ENCODE assay signal across 8 mouse cellular contexts in the genomic region with DNA sequence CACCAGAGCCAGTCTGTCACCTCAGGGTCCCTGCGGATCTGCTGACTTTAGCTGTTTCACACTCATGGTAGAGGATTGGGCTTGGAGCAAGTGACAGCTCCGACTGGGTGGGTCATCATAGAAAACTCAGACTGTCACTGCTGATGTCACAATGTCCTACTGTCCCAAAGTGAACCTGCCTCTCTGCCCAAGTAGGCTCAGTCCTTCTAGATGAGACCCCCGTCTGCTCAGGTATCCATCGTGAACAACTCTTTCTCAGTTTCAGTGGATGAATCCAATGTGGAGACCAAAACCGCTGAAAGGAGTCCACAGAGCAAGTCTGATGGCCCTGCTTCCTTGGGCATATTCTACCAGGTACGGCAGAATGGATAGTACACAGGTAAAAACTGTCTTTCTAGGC. TPM values are rescaled to one million over a fixed set of nuclear protein-coding genes. Genes with fewer than 3 reads are reported as not detected.
DNase-seq lines count a peak whose midpoint lies in the region; ATAC-seq and TF ChIP-seq lines count a peak whose summit lies in the region.

A gene (minus strand): TSS at position 101 of the 400 bp plus-strand sequence.

- no peak within 1 kb of the TSS for H3K9ac ChIP-seq in heart, embryonic 13.5 days

- WGBS in embryonic facial prominence, embryonic 10.5 days = 93% methylated on average over 6 of the region's 6 CpGs
- WGBS in heart, embryonic 13.5 days = 88% methylated on average over 6 of the region's 6 CpGs

- no peak within 1 kb of the TSS for H3K4me2 ChIP-seq in heart, embryonic 13.5 days
- no peak within 1 kb of the TSS for H3K4me2 ChIP-seq in myocyte (ENCODE audit: low read depth)

- no peak within 1 kb of the TSS for H3K27ac ChIP-seq in embryonic facial prominence, embryonic 10.5 days (replicated peaks)
- no peak within 1 kb of the TSS for H3K27ac ChIP-seq in heart, embryonic 13.5 days (replicated peaks)

- no peaks in the 10 kb centered on the region for H3K27me3 ChIP-seq in embryonic facial prominence, embryonic 10.5 days (replicated peaks; ENCODE audit: low read depth, poor library complexity, severe bottlenecking)
- H3K27me3 ChIP-seq in heart, embryonic 13.5 days (replicated peaks) = no peaks in the 10 kb centered on the region
- H3K27me3 ChIP-seq in myocyte (ENCODE audit: control insufficient read depth, insufficient read depth, insufficient read length) = no peaks in the 10 kb centered on the region

- DNase-seq in layer of hippocampus, adult 8-10 months (ENCODE audit: low spot score in 2 of 2) = no peak
- DNase-seq in layer of hippocampus, adult 9-10 months (ENCODE audit: low spot score) = no peak
- no peak for DNase-seq in embryonic facial prominence, embryonic 10.5 days (ENCODE audit: low spot score)
- DNase-seq in left cerebral cortex, postnatal 14 days (ENCODE audit: low spot score in 2 of 2) = no peak
- no peak for DNase-seq in frontal cortex, postnatal 25 days (ENCODE audit: low spot score in 2 of 2)

- H3K9me3 ChIP-seq in embryonic facial prominence, embryonic 10.5 days = no peaks in the 10 kb centered on the region
- H3K9me3 ChIP-seq in heart, embryonic 13.5 days = no peaks in the 10 kb centered on the region

- intact Hi-C loops in left cerebral cortex, postnatal 14 days (cut with DNase I) = no loop called here

- no peaks in the 10 kb centered on the region for H3K79me2 ChIP-seq in myocyte (ENCODE audit: control insufficient read depth, insufficient read depth)

- no peak for ATAC-seq in heart, embryonic 13.5 days (ENCODE audit: extremely low read depth, insufficient number of reproducible peaks, low FRiP score, low TSS enrichment)
- ATAC-seq in cerebellum, adult (ENCODE audit: insufficient number of reproducible peaks, low FRiP score, low TSS enrichment) = no peak

- peaks cover 14% of the 10 kb centered on the region for H3K4me1 ChIP-seq in embryonic facial prominence, embryonic 10.5 days
- peaks cover 19% of the 10 kb centered on the region for H3K4me1 ChIP-seq in heart, embryonic 13.5 days

- TF ChIP-seq POLR2A in myocyte (IDR thresholded peaks at IDR 0.05; ENCODE audit: insufficient read length, low read depth) = no peak

- H3K36me3 ChIP-seq in embryonic facial prominence, embryonic 10.5 days (replicated peaks) = peaks cover 29% of the 10 kb centered on the region
- peaks cover 17% of the 10 kb centered on the region for H3K36me3 ChIP-seq in heart, embryonic 13.5 days
- no peaks in the 10 kb centered on the region for H3K36me3 ChIP-seq in myocyte (ENCODE audit: control insufficient read depth, insufficient read depth)

- no peak within 1 kb of the TSS for H3K4me3 ChIP-seq in embryonic facial prominence, embryonic 10.5 days
- no peak within 1 kb of the TSS for H3K4me3 ChIP-seq in heart, embryonic 13.5 days
- H3K4me3 ChIP-seq in myocyte = no peak within 1 kb of the TSS

- H3ac ChIP-seq in myocyte (ENCODE audit: control insufficient read depth, insufficient read length) = no peak within 1 kb of the TSS

TF ChIP-seq in myocyte, 11 proteins besides CTCF, POLR2A, EP300 and RAD21:
- no peak for TF ChIP-seq SRF (IDR thresholded peaks at IDR 0.05; ENCODE audit: control insufficient read depth, insufficient read length, low read depth)
- TF ChIP-seq USF1 (IDR thresholded peaks at IDR 0.05; ENCODE audit: low read depth) = no peak
- TF ChIP-seq E2F4 (IDR thresholded peaks at IDR 0.05; ENCODE audit: insufficient read depth) = no peak
- no peak for TF ChIP-seq MYOG (IDR thresholded peaks at IDR 0.05; ENCODE audit: control insufficient read depth in 1 of 3, insufficient read depth in 1 of 3, insufficient read length in 2 of 3, low read depth in 2 of 3)
- no peak for TF ChIP-seq CEBPB (IDR thresholded peaks at IDR 0.05; ENCODE audit: insufficient read depth, poor library complexity, severe bottlenecking)
- no peak for TF ChIP-seq POLR2AphosphoS2 (IDR thresholded peaks at IDR 0.05; ENCODE audit: insufficient read length, low read depth)
- TF ChIP-seq TCF12 (IDR thresholded peaks at IDR 0.05; ENCODE audit: insufficient read depth, poor library complexity, severe bottlenecking) = no peak
- no peak for TF ChIP-seq MYOD1 (IDR thresholded peaks at IDR 0.05; ENCODE audit: control insufficient read depth in 1 of 3, insufficient read length in 2 of 3, low read depth in 2 of 3)
- TF ChIP-seq REST (IDR thresholded peaks at IDR 0.05; ENCODE audit: insufficient read depth, insufficient read length) = no peak
TF ChIP-seq in myocyte: peak in this region for 0.

RNA-seq across cellular contexts. Expression of the gene that starts here (rescaled TPM):
- 10 to 100 TPM; 68.4 to 81.5 (median 72.8) TPM for total RNA-seq in layer of hippocampus, adult 8-10 months (2022)
- 104 and 106 TPM in 2 replicates for polyA plus RNA-seq in embryonic facial prominence, embryonic 10.5 days (2016; fragmentation: Nextera tagmentation; extraction: Ambion mirVana)
- polyA plus RNA-seq in heart, embryonic 13.5 days (2015; fragmentation: Nextera tagmentation; extraction: Ambion mirVana) = 69.9 and 75.0 TPM in 2 replicates
- 10 to 100 TPM; 65.7 to 67.8 TPM for total RNA-seq in left cerebral cortex, postnatal 14 days (2021)
- polyA plus RNA-seq in myocyte (2012; fragmentation: generic; extraction: Trizol) = 15.1 TPM
